Mouse (Mus musculus) forebrain, embryonic 14.5 days (tissue): ENCODE results near the gene Olfr891. TPM values are rescaled to one million over a fixed set of nuclear protein-coding genes. Genes with fewer than 3 reads are reported as not detected.
"Not testable (repeated sequence)": the region's sequence is repeated elsewhere in the genome, so short reads cannot be mapped to it uniquely, and the experiment has no call there.

Experiments
- ATAC-seq: fragments of 200-750 bp; cut with Nextera tagmentation; 2 replicates; pipeline ENCODE4 v1.8.0; 2017; ENCODE audit warnings: mild to moderate bottlenecking, moderate library complexity
- DNase-seq: peaks from one replicate; pipeline ENCODE4 v3.0.0-alpha.2; 2015; ENCODE audit warnings: low spot score
- H3K27ac ChIP-seq: fragments of 300-500 bp; sonication (generic); 2 replicates; pipeline ENCODE4 v1.5.1; 2014; ENCODE audit warnings: low read depth, mild to moderate bottlenecking, control low read depth, low read length, moderate library complexity
- H3K27me3 ChIP-seq: fragments of 300-500 bp; sonication (generic); replicated peaks from 2 replicates; pipeline ENCODE4 v1.6.1; 2014; ENCODE audit warnings: low read length, control low read depth, mixed read lengths; ENCODE audit not compliant: control insufficient read depth, insufficient read depth
- H3K36me3 ChIP-seq: fragments of 300-500 bp; sonication (generic); 2 replicates; pipeline ENCODE4 v1.6.1; 2014; ENCODE audit warnings: low read length, control low read depth; ENCODE audit not compliant: control insufficient read depth, insufficient read depth
- H3K4me1 ChIP-seq: fragments of 300-500 bp; sonication (generic); 2 replicates; pipeline ENCODE4 v1.6.1; 2014; ENCODE audit warnings: antibody characterized with exemption, low read length, control low read depth; ENCODE audit not compliant: control insufficient read depth, insufficient read depth
- H3K4me2 ChIP-seq: fragments of 300-500 bp; sonication (generic); 2 replicates; pipeline ENCODE4 v1.6.1; 2014; ENCODE audit warnings: mild to moderate bottlenecking, control low read depth, low read length
- H3K4me3 ChIP-seq: fragments of 300-500 bp; sonication (generic); 2 replicates; pipeline ENCODE4 v1.5.1; 2014; ENCODE audit warnings: low read depth, low read length, control low read depth
- H3K9ac ChIP-seq: fragments of 300-500 bp; sonication (generic); 2 replicates; pipeline ENCODE4 v1.6.1; 2014; ENCODE audit warnings: mild to moderate bottlenecking, low read length, control low read depth, moderate library complexity
- H3K9me3 ChIP-seq: fragments of 300-500 bp; sonication (generic); replicated peaks from 2 replicates; pipeline ENCODE4 v1.6.1; 2016; ENCODE audit warnings: low read length, control low read depth, mixed read lengths; ENCODE audit not compliant: control insufficient read depth
- WGBS: fragments of 180-500 bp; shearing (Covaris S2); extraction: QIAGEN DNeasy Blood & Tissue Kit; methylation state at CpG from one replicate; pipeline ENCODE4 v1.1.7; 2014; 5-methylcytosine and 5-hydroxymethylcytosine counted together
- polyA plus RNA-seq: library from polyadenylated mRNA; unstranded; fragments of >200 nt; fragmentation: Nextera tagmentation; extraction: Ambion mirVana; gene quantifications from 2 replicates; pipeline ENCODE4 v1.2.1, GENCODE M21; 2014

The Olfr891 gene
- polyA plus RNA-seq = not detected in 2 replicates

DNA sequence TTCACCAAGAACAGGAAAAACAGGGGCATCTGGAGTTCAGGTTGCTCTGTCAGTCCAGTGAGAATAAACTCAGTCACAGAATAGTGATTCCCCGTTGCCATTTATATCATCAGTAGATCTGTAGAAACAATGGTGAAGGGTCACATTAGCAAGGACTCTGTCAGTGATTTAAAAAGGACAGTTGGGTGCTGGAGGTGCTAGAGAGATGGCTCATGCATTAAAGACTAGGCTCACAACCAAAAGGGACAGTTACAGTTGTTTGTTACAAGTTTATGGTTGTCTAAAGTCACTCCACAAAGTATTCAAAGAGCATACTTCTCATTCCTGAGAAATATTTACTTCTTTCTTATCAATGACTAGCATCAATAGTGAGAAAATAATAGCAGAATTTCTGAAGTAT, at the start of gene Olfr891:
Gene Olfr891, minus strand, starts transcription at position 101 of the 400 bp plus-strand sequence.
- Histone ChIP-seq H3K4me3 (no peak within 1 kb of the TSS), H3K9me3 (no peaks in the 10 kb centered on the region), H3K4me1 (no peaks in the 10 kb centered on the region), H3K4me2 (no peak within 1 kb of the TSS), H3K27me3 (no peaks in the 10 kb centered on the region), H3K27ac (no peak within 1 kb of the TSS), H3K36me3 (no peaks in the 10 kb centered on the region), H3K9ac (no peak within 1 kb of the TSS)
- 93% methylated on average over 1 of the region's 1 CpGs for WGBS
- ATAC-seq (no peak), DNase-seq (no peak)

DNA sequence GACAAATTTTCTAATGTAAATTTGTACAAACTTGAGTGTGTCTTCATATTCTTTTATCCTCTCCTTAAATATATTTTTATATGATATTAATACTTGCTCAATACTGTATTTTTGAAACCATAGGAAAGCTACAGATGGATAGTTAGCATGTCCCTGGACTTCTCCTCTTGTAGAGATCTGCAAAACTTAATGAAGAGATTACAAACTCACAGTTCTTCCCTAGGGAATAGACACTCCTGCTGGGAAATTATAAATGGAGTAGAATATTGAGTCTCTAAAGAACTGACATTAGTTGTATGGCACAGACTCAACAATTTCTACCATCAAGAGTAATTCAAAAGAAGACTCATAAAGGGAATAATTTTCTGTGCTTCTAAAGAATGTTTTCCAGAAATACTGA, 37.1 kb upstream of the Olfr891 start, which contains the start of gene Olfr894:
Gene Olfr894, plus strand, starts transcription at position 301 of the 400 bp plus-strand sequence.
- DNase-seq (no peak), ATAC-seq (no peak)
- H3K9me3 ChIP-seq = no peaks in the 10 kb centered on the region
- no peaks in the 10 kb centered on the region for H3K36me3 ChIP-seq
- no peaks in the 10 kb centered on the region for H3K4me1 ChIP-seq
- H3K4me2 ChIP-seq = no peak within 1 kb of the TSS
- H3K27ac ChIP-seq = no peak within 1 kb of the TSS
- no peak within 1 kb of the TSS for H3K9ac ChIP-seq
- H3K4me3 ChIP-seq = no peak within 1 kb of the TSS
- no peaks in the 10 kb centered on the region for H3K27me3 ChIP-seq

DNA sequence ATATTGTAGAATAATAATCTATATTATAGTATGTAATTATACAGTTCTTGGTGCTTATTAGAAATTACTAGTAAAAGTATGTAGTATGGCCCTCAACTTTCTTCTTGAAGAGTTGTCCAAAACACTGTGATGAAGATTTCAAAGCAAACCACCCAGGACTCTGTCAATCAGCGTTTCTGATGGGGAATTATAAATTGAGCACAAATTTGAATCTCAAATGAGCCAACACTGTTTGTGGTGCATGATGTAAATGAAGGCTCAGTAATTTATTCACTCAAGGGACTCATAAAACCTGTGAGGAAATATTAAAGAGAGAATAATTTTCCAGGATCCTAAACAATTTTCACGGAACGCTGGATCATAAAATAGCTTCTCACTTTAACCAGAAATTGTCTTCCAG, 27.4 kb upstream of the Olfr891 start, which contains the start of gene Olfr893:
Gene Olfr893, plus strand, starts transcription at position 301 of the 400 bp plus-strand sequence.
- no peaks in the 10 kb centered on the region for H3K36me3 ChIP-seq
- ATAC-seq (no peak), DNase-seq (no peak)
- H3K4me3 ChIP-seq = no peak within 1 kb of the TSS
- WGBS = 78% methylated on average over 3 of the region's 3 CpGs
- H3K4me2 ChIP-seq = no peak within 1 kb of the TSS
- H3K9me3 ChIP-seq = no peaks in the 10 kb centered on the region
- no peaks in the 10 kb centered on the region for H3K4me1 ChIP-seq
- no peaks in the 10 kb centered on the region for H3K27me3 ChIP-seq
- H3K9ac ChIP-seq = no peak within 1 kb of the TSS
- no peak within 1 kb of the TSS for H3K27ac ChIP-seq

DNA sequence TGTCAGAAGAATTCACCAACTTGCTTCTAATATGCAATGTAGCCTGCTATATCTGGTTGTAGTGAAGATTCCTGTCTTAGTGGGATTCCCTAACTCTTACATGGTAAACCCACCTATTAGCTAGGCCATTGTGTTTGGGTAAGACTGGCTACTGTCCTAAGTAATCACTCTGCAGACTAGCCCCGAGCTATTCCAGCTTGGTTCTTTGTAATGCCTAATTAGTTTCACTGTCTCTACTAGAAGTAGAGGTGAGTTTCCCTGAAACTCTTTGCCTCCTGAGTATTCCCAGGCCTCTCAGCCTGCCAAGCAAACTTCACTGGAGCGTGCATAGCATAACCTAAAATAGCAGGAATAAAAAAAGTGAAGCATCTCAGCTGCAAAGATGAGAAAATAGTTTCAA, 12.3 kb downstream of the Olfr891 start:
- H3K9ac ChIP-seq, H3K4me2 ChIP-seq, ATAC-seq, H3K36me3 ChIP-seq, H3K27me3 ChIP-seq, H3K4me1 ChIP-seq, DNase-seq, H3K27ac ChIP-seq, H3K4me3 ChIP-seq, H3K9me3 ChIP-seq: not testable (repeated sequence)
- 44% methylated on average over 2 of the region's 2 CpGs for WGBS

DNA sequence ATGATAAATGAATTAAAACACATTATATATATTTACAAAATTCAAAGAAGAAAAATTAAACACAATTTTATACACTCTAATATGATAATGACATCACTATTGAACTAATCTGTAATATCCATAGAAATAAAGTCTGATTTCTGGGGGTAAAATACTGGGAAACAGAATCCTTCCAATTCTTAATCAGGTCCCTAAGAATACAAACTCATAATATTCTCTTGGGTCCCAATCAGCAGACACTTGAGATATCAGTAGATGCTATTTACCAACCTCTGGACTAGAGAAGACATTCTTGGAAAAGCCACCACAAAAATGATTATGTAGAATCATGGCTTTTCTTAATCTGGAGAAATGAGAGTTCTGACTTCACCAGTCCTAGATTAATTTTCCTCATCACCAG, 38.4 kb downstream of the Olfr891 start, which contains the start of gene Olfr890:
Gene Olfr890, plus strand, starts transcription at position 301 of the 400 bp plus-strand sequence.
- no peak for DNase-seq
- no peaks in the 10 kb centered on the region for H3K4me1 ChIP-seq
- no peaks in the 10 kb centered on the region for H3K27me3 ChIP-seq
- ATAC-seq = no peak
- H3K9ac ChIP-seq = no peak within 1 kb of the TSS
- H3K9me3 ChIP-seq = no peaks in the 10 kb centered on the region
- H3K36me3 ChIP-seq = no peaks in the 10 kb centered on the region
- no peak within 1 kb of the TSS for H3K27ac ChIP-seq
- H3K4me2 ChIP-seq = no peak within 1 kb of the TSS
- no peak within 1 kb of the TSS for H3K4me3 ChIP-seq

Other genes with a start within 250 kb of the Olfr891 start
- not detected in 2 replicates for gene Olfr881, start 189.0 kb downstream of the Olfr891 start, polyA plus RNA-seq
- not detected in 2 replicates for gene Olfr883, start 155.0 kb downstream of the Olfr891 start, polyA plus RNA-seq
- gene Olfr884, start 134.3 kb downstream of the Olfr891 start, polyA plus RNA-seq = not detected in 2 replicates
- not detected in 2 replicates for gene Olfr885, start 119.5 kb downstream of the Olfr891 start, polyA plus RNA-seq
- not detected in 2 replicates for gene Olfr887, start 96.7 kb downstream of the Olfr891 start, polyA plus RNA-seq
- gene Olfr888, start 72.7 kb downstream of the Olfr891 start, polyA plus RNA-seq = not detected in 2 replicates
- gene Olfr889, start 65.6 kb downstream of the Olfr891 start, polyA plus RNA-seq = 0.04 and 0.06 TPM in 2 replicates
- not detected in 2 replicates for gene Olfr890, start 38.3 kb downstream of the Olfr891 start, polyA plus RNA-seq
- gene Olfr893, start 27.5 kb upstream of the Olfr891 start, polyA plus RNA-seq = not detected in 2 replicates
- gene Olfr894, start 37.2 kb upstream of the Olfr891 start, polyA plus RNA-seq = not detected in 2 replicates
- gene Olfr143, start 72.0 kb upstream of the Olfr891 start, polyA plus RNA-seq = not detected in 2 replicates
- not detected in 2 replicates for gene Olfr895, start 87.0 kb upstream of the Olfr891 start, polyA plus RNA-seq
- gene Olfr896-ps1, start 110.3 kb upstream of the Olfr891 start, polyA plus RNA-seq = not detected in 2 replicates
- gene Olfr25, start 148.2 kb upstream of the Olfr891 start, polyA plus RNA-seq = not detected in 2 replicates
- gene Olfr898, start 167.6 kb upstream of the Olfr891 start, polyA plus RNA-seq = not detected in 2 replicates
- gene Olfr250, start 186.1 kb upstream of the Olfr891 start, polyA plus RNA-seq = not detected in 2 replicates
- gene Olfr251, start 196.3 kb upstream of the Olfr891 start, polyA plus RNA-seq = not detected in 2 replicates
- gene Olfr147, start 220.9 kb upstream of the Olfr891 start, polyA plus RNA-seq = not detected in 2 replicates
- not detected in 2 replicates for gene Olfr901, start 248.6 kb upstream of the Olfr891 start, polyA plus RNA-seq